Mouse (Mus musculus) limb, embryonic 14.5 days (tissue): Measurements from ENCODE around the gene Upf2. TPM values are rescaled to one million over a fixed set of nuclear protein-coding genes. Genes with fewer than 3 reads are reported as not detected.
"Not testable (repeated sequence)": the region's sequence is repeated elsewhere in the genome, so short reads cannot be mapped to it uniquely, and the experiment has no call there.

Experiments
- ATAC-seq: fragments of 200-750 bp; cut with Nextera tagmentation; 2 replicates; pipeline ENCODE4 v1.8.0; 2017; ENCODE audit warnings: low read depth, moderate number of reproducible peaks, moderate TSS enrichment; ENCODE audit not compliant: low FRiP score
- DNase-seq: peaks from one replicate; pipeline ENCODE4 v3.0.0-alpha.2; 2015; ENCODE audit warnings: low spot score
- H3K27ac ChIP-seq: fragments of 300-500 bp; sonication (generic); replicated peaks from 2 replicates; pipeline ENCODE4 v1.5.1; 2014; ENCODE audit warnings: low read depth, mild to moderate bottlenecking, low read length, moderate library complexity, mixed read lengths
- H3K27me3 ChIP-seq: fragments of 300-500 bp; sonication (generic); 2 replicates; pipeline ENCODE4 v1.6.1; 2014; ENCODE audit warnings: low read length, mixed read lengths; ENCODE audit not compliant: control insufficient read depth, insufficient read depth
- H3K36me3 ChIP-seq: fragments of 300-500 bp; sonication (generic); 2 replicates; pipeline ENCODE4 v1.6.1; 2014; ENCODE audit warnings: mild to moderate bottlenecking, low read length, moderate library complexity, mixed read lengths; ENCODE audit not compliant: control insufficient read depth, insufficient read depth
- H3K4me1 ChIP-seq: fragments of 300-500 bp; sonication (generic); 2 replicates; pipeline ENCODE4 v1.6.1; 2014; ENCODE audit warnings: antibody characterized with exemption, low read length, mixed read lengths; ENCODE audit not compliant: control insufficient read depth, insufficient read depth
- H3K4me2 ChIP-seq: fragments of 300-500 bp; sonication (generic); replicated peaks from 2 replicates; pipeline ENCODE4 v1.6.1; 2014; ENCODE audit warnings: low read depth, mild to moderate bottlenecking, low read length, moderate library complexity; ENCODE audit not compliant: severe bottlenecking
- H3K4me3 ChIP-seq: fragments of 300-500 bp; sonication (generic); replicated peaks from 2 replicates; pipeline ENCODE4 v1.5.1; 2014; ENCODE audit warnings: low read length
- H3K9ac ChIP-seq: fragments of 300-500 bp; sonication (generic); 2 replicates; pipeline ENCODE4 v1.6.1; 2014; ENCODE audit warnings: mild to moderate bottlenecking, low read depth, low read length, moderate library complexity; ENCODE audit not compliant: severe bottlenecking
- H3K9me3 ChIP-seq: fragments of 300-500 bp; sonication (generic); 2 replicates; pipeline ENCODE4 v1.6.1; 2016; ENCODE audit warnings: low read length; ENCODE audit not compliant: control insufficient read depth
- POLR2A ChIP-seq: fragments of 200-500 bp; IDR thresholded peaks from 2 replicates; pipeline ENCODE4 v1.8.0; 2012; ENCODE audit warnings: inconsistent platforms, mild to moderate bottlenecking, moderate library complexity, borderline replicate concordance; ENCODE audit not compliant: insufficient read depth, insufficient read length; ENCODE audit errors: extremely low read depth
- WGBS: fragments of 180-500 bp; shearing (Covaris S2); extraction: QIAGEN DNeasy Blood & Tissue Kit; methylation state at CpG from one replicate; pipeline ENCODE4 v1.1.7; 2014; 5-methylcytosine and 5-hydroxymethylcytosine counted together
- polyA plus RNA-seq, 2 experiments: library from polyadenylated mRNA; depleted of rRNA in 1 of 2; stranded (reverse) in 1 of 2; unstranded in 1 of 2; fragments of >200 nt; fragmentation: Nextera tagmentation in 1 of 2; extraction: Ambion mirVana in 1 of 2; gene quantifications; 2 replicates each; pipeline versions ENCODE4 v1.2.1 to v1.2.3; 2012 to 2014

Upf2 gene
- polyA plus RNA-seq, 2 experiments: 12.1 to 17.0 TPM

- Histone ChIP-seq H3K9ac (no peak overlapping the region), H3K9me3 (no peaks in the 10 kb centered on the region), H3K4me1 (peaks cover 4% of the 10 kb centered on the region), H3K4me3 (no peak overlapping the region), H3K36me3 (no peaks in the 10 kb centered on the region), H3K4me2 (no peak overlapping the region), H3K27ac (no peak overlapping the region), H3K27me3 (no peaks in the 10 kb centered on the region)
- TF ChIP-seq POLR2A: no peak
- ATAC-seq (no peak), DNase-seq (no peak)
- WGBS: 87% methylated on average over 2 of the region's 2 CpGs
Measured at GRCm38 (mm10) chr2:5948964-5949363, 2.3 kb upstream of the Upf2 start.

- not testable (repeated sequence) for DNase-seq, H3K4me1 ChIP-seq, H3K27ac ChIP-seq, ATAC-seq, H3K9ac ChIP-seq, H3K27me3 ChIP-seq, H3K36me3 ChIP-seq, H3K9me3 ChIP-seq
- H3K4me2 ChIP-seq: peak overlapping the region; percentile 69
- peak overlapping the region; percentile 98 for H3K4me3 ChIP-seq
- WGBS: 95% methylated on average over 9 of the region's 9 CpGs
Measured at GRCm38 (mm10) chr2:5949821-5950220, 1.4 kb upstream of the Upf2 start.

- H3K27me3 ChIP-seq: no peaks in the 10 kb centered on the region
- peaks cover 4% of the 10 kb centered on the region for H3K4me1 ChIP-seq
- peak overlapping the region; percentile 69 for H3K4me2 ChIP-seq
- WGBS: 3% methylated on average over 6 of the region's 6 CpGs
- peak overlapping the region; percentile 60 for H3K9ac ChIP-seq
- H3K4me3 ChIP-seq: peak overlapping the region; percentile 98
- no peaks in the 10 kb centered on the region for H3K9me3 ChIP-seq
- ATAC-seq (no peak), DNase-seq (peak; percentile 15)
- no peak for TF ChIP-seq POLR2A
- H3K27ac ChIP-seq: peak overlapping the region; percentile 59; the same call in 1 of the 2 replicates
- no peaks in the 10 kb centered on the region for H3K36me3 ChIP-seq
Measured at GRCm38 (mm10) chr2:5950305-5950704, 964 bp upstream of the Upf2 start.

GRCm38 (mm10) chr2:5951621-5952211 lies 447 bp downstream of the Upf2 start:
- TF ChIP-seq POLR2A: no peak
- DNase-seq (peak; percentile 14), ATAC-seq (peak; percentile 25)
- Histone ChIP-seq H3K27me3 (no peaks in the 10 kb centered on the region), H3K4me2 (peak overlapping the region; percentile 74), H3K36me3 (no peaks in the 10 kb centered on the region), H3K4me3 (peak overlapping the region; percentile 98), H3K9me3 (no peaks in the 10 kb centered on the region), H3K4me1 (peaks cover 4% of the 10 kb centered on the region), H3K9ac (peak overlapping the region; percentile 90), H3K27ac (peak overlapping the region; percentile 85)
- WGBS: under 1% methylated on average over 38 of the region's 46 CpGs

- H3K4me1 ChIP-seq: peaks cover under 1% of the 10 kb centered on the region; the same call in 1 of the 2 replicates
- H3K4me2 ChIP-seq: no peak overlapping the region
- no peak for ATAC-seq
- WGBS: 95% methylated on average over 9 of the region's 9 CpGs
- H3K9me3 ChIP-seq: no peaks in the 10 kb centered on the region
- no peak overlapping the region for H3K27ac ChIP-seq
- no peaks in the 10 kb centered on the region for H3K27me3 ChIP-seq
- no peak overlapping the region for H3K9ac ChIP-seq
- no peak for TF ChIP-seq POLR2A
- DNase-seq: no peak
- no peak overlapping the region for H3K4me3 ChIP-seq
- peaks cover 45% of the 10 kb centered on the region for H3K36me3 ChIP-seq
Measured at GRCm38 (mm10) chr2:5957705-5958104, 6.4 kb downstream of the Upf2 start.

- WGBS: 89% methylated on average over 2 of the region's 2 CpGs
- Histone ChIP-seq H3K36me3 (peaks cover 69% of the 10 kb centered on the region), H3K27me3 (no peaks in the 10 kb centered on the region), H3K4me1 (no peaks in the 10 kb centered on the region), H3K4me2 (no peak overlapping the region), H3K9me3 (no peaks in the 10 kb centered on the region), H3K27ac (no peak overlapping the region), H3K9ac (no peak overlapping the region), H3K4me3 (no peak overlapping the region)
- DNase-seq (no peak), ATAC-seq (no peak)
- no peak for TF ChIP-seq POLR2A
Measured at GRCm38 (mm10) chr2:5962265-5962664, 11.0 kb downstream of the Upf2 start.

- not testable (repeated sequence) for ATAC-seq, H3K4me3 ChIP-seq, H3K9me3 ChIP-seq, DNase-seq, H3K4me1 ChIP-seq, H3K9ac ChIP-seq, H3K27me3 ChIP-seq, H3K27ac ChIP-seq, H3K4me2 ChIP-seq
- WGBS: 87% methylated on average over 4 of the region's 4 CpGs
- peaks cover 54% of the 10 kb centered on the region for H3K36me3 ChIP-seq
Measured at GRCm38 (mm10) chr2:5963729-5964128, 12.5 kb downstream of the Upf2 start.
